Mouse (Mus musculus): ENCODE results near the gene Tsen15. TPM values are rescaled to one million over a fixed set of nuclear protein-coding genes. Genes with fewer than 3 reads are reported as not detected.

Tsen15 gene
- polyA plus RNA-seq, 1 experiment from 2014 or later = 42.3 TPM

DNA sequence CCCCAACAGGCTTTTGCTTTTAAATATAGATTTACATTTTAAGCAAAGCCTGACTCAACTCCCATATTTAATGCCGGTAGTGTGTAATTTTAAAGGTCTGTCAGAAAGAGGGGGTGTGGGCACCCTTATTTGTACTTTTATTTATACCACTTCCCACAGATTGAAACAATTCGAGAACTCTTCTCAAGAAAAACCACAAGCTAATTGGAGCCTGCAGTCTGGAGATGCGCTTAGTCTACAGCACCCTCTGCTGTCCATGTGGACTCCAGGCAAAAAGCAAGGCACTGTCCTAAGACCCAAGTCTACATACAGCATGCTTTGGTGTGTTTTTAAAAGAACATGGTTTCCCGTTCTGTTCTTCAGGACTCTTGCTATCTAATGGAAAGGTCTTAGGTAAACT is 17.3 kb downstream of the Tsen15 start:
- Histone ChIP-seq H3K9me3 (no peaks in the 10 kb centered on the region), H3K4me1 (peaks cover 10% of the 10 kb centered on the region; the same call in 1 of the 2 replicates), H3K27me3 (no peaks in the 10 kb centered on the region), H3K4me3 (no peak overlapping the region), H3K36me3 (no peaks in the 10 kb centered on the region), H3K9ac (replicated peaks) (no peak overlapping the region), H3K27ac (replicated peaks) (no peak overlapping the region), H3K4me2 (replicated peaks) (no peak overlapping the region)
- WGBS = 37% methylated on average over 4 of the region's 4 CpGs
- peak; percentile 49; the same call in 1 of the 2 replicates for ATAC-seq (ENCODE audit: low FRiP score, low read depth)

DNA sequence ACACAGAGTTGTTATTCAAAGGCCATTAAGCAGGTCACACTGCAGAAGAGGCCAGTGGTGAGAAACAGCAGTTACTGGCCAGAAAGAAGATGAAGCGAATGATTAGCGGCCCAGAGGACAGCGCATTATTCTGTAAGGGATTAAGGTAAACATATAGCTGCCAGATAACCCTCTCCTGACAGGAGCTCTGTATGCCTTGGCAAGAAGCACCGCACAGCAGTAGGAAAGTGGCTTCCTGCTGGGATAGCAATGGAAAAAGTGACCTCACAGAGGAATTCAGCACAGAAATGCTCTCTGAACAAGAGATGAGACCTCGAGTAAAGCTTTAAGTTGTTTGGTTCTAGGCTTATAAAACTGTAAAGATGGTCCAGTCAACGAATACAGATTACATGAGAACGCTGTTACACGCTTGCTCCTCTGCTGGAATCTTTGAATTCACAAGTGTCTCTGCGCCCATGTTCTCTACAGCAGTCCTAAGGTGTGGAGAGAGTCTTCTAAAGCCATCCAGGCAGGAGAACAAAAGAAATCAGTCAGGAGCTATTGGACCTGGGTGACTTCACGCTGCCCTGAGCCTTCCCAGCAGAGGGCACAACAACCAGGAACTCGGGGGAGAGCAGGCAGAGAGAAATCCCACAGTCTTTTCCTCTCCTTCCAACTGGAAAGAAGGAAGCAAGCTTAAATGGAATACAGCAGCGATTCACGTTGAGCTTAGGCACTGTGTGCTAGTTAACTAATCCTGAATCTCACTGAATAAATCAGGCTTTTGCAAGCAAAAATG is 18.0 kb downstream of the Tsen15 start:
- no peak overlapping the region for H3K9ac ChIP-seq (replicated peaks)

DNA sequence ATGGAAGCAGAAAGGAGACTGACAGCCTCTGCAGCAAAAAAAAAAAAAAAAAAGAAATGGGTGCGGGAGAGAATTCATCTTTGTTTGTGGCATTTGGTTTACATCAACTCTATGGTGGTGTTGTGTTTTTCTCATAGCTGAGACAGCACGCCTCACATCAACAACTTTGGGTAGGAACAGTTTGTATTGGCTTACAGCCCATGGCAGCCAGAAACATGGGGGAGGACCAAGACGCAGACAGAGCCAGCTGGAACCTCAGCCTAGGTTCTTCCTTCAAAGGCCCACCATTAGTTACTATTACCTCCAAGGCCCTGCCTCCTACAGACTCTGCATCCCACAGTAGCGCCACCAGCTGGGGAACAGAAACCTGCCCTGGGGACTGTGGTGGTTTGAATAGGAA is 29.8 kb downstream of the Tsen15 start:
- 88% methylated on average over 4 of the region's 4 CpGs for WGBS
- no peak for ATAC-seq (ENCODE audit: low FRiP score, low read depth)

More for the DNA sequence above, 18.0 kb downstream of the Tsen15 start:
- Histone ChIP-seq H3K9me3 (no peaks in the 10 kb centered on the region), H3K4me2 (replicated peaks) (no peak overlapping the region), H3K36me3 (no peaks in the 10 kb centered on the region), H3K4me1 (peaks cover 10% of the 10 kb centered on the region; the same call in 1 of the 2 replicates), H3K4me3 (no peak overlapping the region), H3K27ac (replicated peaks) (no peak overlapping the region), H3K27me3 (no peaks in the 10 kb centered on the region)
- no peak for ATAC-seq (ENCODE audit: low FRiP score, low read depth)
- 51% methylated on average over 13 of the region's 13 CpGs for WGBS

DNA sequence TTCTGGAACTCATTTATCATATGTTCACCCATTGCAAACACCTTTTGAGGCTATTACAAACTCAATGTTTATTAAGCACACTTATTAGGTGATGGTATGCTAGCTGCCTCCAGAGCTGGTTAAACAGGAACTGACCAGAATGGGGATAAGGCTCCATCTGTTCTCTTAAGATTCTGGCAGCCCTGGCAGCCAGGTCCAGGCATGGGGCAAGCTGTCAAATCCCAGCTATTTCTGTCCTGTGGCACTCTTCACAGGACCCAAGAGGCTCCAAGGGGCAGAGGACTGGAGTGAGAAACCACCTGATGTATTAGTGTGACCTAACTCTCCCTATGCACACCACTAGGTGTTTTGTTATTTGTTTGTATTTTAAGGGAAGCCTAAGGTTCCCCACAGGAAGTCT is 38.5 kb downstream of the Tsen15 start:
- no peaks in the 10 kb centered on the region for H3K4me1 ChIP-seq
- H3K4me3 ChIP-seq = no peak overlapping the region
- H3K27ac ChIP-seq (replicated peaks) = no peak overlapping the region
- no peak overlapping the region for H3K9ac ChIP-seq (replicated peaks)
- no peak for ATAC-seq (ENCODE audit: low FRiP score, low read depth)
- no peaks in the 10 kb centered on the region for H3K9me3 ChIP-seq
- H3K27me3 ChIP-seq = no peaks in the 10 kb centered on the region
- H3K4me2 ChIP-seq (replicated peaks) = no peak overlapping the region
- H3K36me3 ChIP-seq = no peaks in the 10 kb centered on the region

More for the DNA sequence above, 29.8 kb downstream of the Tsen15 start:
- no peak overlapping the region for H3K9ac ChIP-seq (replicated peaks)
- H3K27ac ChIP-seq (replicated peaks) = no peak overlapping the region
- no peak overlapping the region for H3K4me2 ChIP-seq (replicated peaks)
- H3K4me3 ChIP-seq = no peak overlapping the region
- H3K9me3 ChIP-seq = no peaks in the 10 kb centered on the region
- H3K27me3 ChIP-seq = no peaks in the 10 kb centered on the region
- H3K36me3 ChIP-seq = no peaks in the 10 kb centered on the region
- H3K4me1 ChIP-seq = no peaks in the 10 kb centered on the region

- 90% methylated on average over 6 of the region's 6 CpGs for WGBS
- Histone ChIP-seq H3K4me2 (replicated peaks) (no peak overlapping the region), H3K4me1 (no peaks in the 10 kb centered on the region), H3K9me3 (no peaks in the 10 kb centered on the region), H3K27me3 (no peaks in the 10 kb centered on the region), H3K9ac (replicated peaks) (no peak overlapping the region), H3K4me3 (no peak overlapping the region), H3K36me3 (no peaks in the 10 kb centered on the region), H3K27ac (replicated peaks) (no peak overlapping the region)
- no peak for ATAC-seq (ENCODE audit: low FRiP score, low read depth)
Observed at GRCm38 (mm10) chr1:152324024-152324423, 62.5 kb downstream of the Tsen15 start.

Other genes with a start within 250 kb of the Tsen15 start
- 1.5 and 1.7 TPM in 2 replicates for gene Colgalt2, start 13.1 kb upstream of the Tsen15 start, polyA plus RNA-seq (2016; fragmentation: Nextera tagmentation; extraction: Ambion mirVana)